ENCODE assay signal across 9 mouse cellular contexts in genomic region chr5:112655986-112656541, GRCm38 (mm10).
A peak's percentile ranks its signal among the peaks of the same experiment; 100 is the strongest.
DNase-seq lines count a peak whose midpoint lies in the region; ATAC-seq and TF ChIP-seq lines count a peak whose summit lies in the region.
"Had no signal": no experiment of that assay in that cellular context is flagged by ENCODE, and none has a peak within 500 bp of the region (broad histone marks: within the 10 kb centered on the region; RNA-seq: fewer than 3 reads in every experiment).

No protein-coding gene starts in this region.

- no peaks in the 10 kb centered on the region for H3K9me3 ChIP-seq in lung, embryonic 15.5 days
- no peaks in the 10 kb centered on the region for H3K9me3 ChIP-seq in lung, postnatal 0 days (ENCODE audit: low read length)
- no peaks in the 10 kb centered on the region for H3K9me3 ChIP-seq in forebrain, embryonic 15.5 days
- H3K9me3 ChIP-seq in limb, embryonic 13.5 days: no peaks in the 10 kb centered on the region
- H3K9me3 ChIP-seq: heart, embryonic 15.5 days had no signal

- H3K27me3 ChIP-seq in lung, embryonic 15.5 days: peaks cover 5% of the 10 kb centered on the region; the same call in 1 of the 2 replicates
- no peaks in the 10 kb centered on the region for H3K27me3 ChIP-seq in lung, postnatal 0 days (replicated peaks; ENCODE audit: insufficient read depth, low read length)
- H3K27me3 ChIP-seq in forebrain, embryonic 15.5 days: no peaks in the 10 kb centered on the region
- H3K27me3 ChIP-seq in limb, embryonic 13.5 days: peaks cover 34% of the 10 kb centered on the region

- no peak for DNase-seq in lung, postnatal 0 days (ENCODE audit: low spot score)
- DNase-seq in retina, postnatal 1 day: peak; percentile 34
- DNase-seq in thymus, postnatal 4 days: no peak
- no peak for DNase-seq in testis, postnatal 14 days (ENCODE audit: low spot score)
- DNase-seq: layer of hippocampus, postnatal 36 days had no signal

- TF ChIP-seq EP300 in lung, postnatal 0 days (IDR thresholded peaks at IDR 0.05): no peak

- H3K36me3 ChIP-seq in lung, embryonic 15.5 days: no peaks in the 10 kb centered on the region
- no peaks in the 10 kb centered on the region for H3K36me3 ChIP-seq in lung, postnatal 0 days (ENCODE audit: insufficient read depth, low read length)
- no peaks in the 10 kb centered on the region for H3K36me3 ChIP-seq in forebrain, embryonic 15.5 days
- no peaks in the 10 kb centered on the region for H3K36me3 ChIP-seq in limb, embryonic 13.5 days
- H3K36me3 ChIP-seq: heart, embryonic 15.5 days had no signal

- H3K27ac ChIP-seq in lung, embryonic 15.5 days: no peak overlapping the region
- no peak overlapping the region for H3K27ac ChIP-seq in lung, postnatal 0 days (ENCODE audit: low read length)
- H3K27ac ChIP-seq in forebrain, embryonic 15.5 days (replicated peaks): peak overlapping the region; percentile 35; the same call in 1 of the 2 replicates
- no peak overlapping the region for H3K27ac ChIP-seq in limb, embryonic 13.5 days
- H3K27ac ChIP-seq: heart, embryonic 15.5 days had no signal

- peak overlapping the region; percentile 34 for H3K4me2 ChIP-seq in lung, embryonic 15.5 days
- H3K4me2 ChIP-seq in lung, postnatal 0 days (replicated peaks; ENCODE audit: low read depth, low read length): no peak overlapping the region
- H3K4me2 ChIP-seq in forebrain, embryonic 15.5 days (replicated peaks): peak overlapping the region; percentile 46
- peak overlapping the region; percentile 56 for H3K4me2 ChIP-seq in limb, embryonic 13.5 days (replicated peaks)
- H3K4me2 ChIP-seq: heart, embryonic 15.5 days had no signal

- 3% methylated on average over 15 of the region's 15 CpGs for WGBS in lung, embryonic 15.5 days
- WGBS in lung, postnatal 0 days: 3% methylated on average over 14 of the region's 15 CpGs
- WGBS in forebrain, embryonic 15.5 days: under 1% methylated on average over 15 of the region's 15 CpGs
- 2% methylated on average over 15 of the region's 15 CpGs for WGBS in limb, embryonic 13.5 days

- no peak for TF ChIP-seq CTCF in lung, postnatal 0 days (IDR thresholded peaks at IDR 0.05)

- no peak for ATAC-seq in lung, embryonic 15.5 days (ENCODE audit: borderline replicate concordance, extremely low read depth, low FRiP score, low TSS enrichment)
- no peak for ATAC-seq in lung, postnatal 0 days
- peak; percentile 9; the same call in 1 of the 2 replicates for ATAC-seq in forebrain, embryonic 15.5 days (replicated peaks)
- no peak for ATAC-seq in limb, embryonic 13.5 days (ENCODE audit: low FRiP score, low read depth)

- peaks cover 14% of the 10 kb centered on the region for H3K4me1 ChIP-seq in lung, embryonic 15.5 days
- no peaks in the 10 kb centered on the region for H3K4me1 ChIP-seq in lung, postnatal 0 days (ENCODE audit: insufficient read depth, low read depth, low read length)
- peaks cover 33% of the 10 kb centered on the region for H3K4me1 ChIP-seq in forebrain, embryonic 15.5 days
- H3K4me1 ChIP-seq in limb, embryonic 13.5 days: peaks cover 20% of the 10 kb centered on the region
- H3K4me1 ChIP-seq: heart, embryonic 15.5 days had no signal

- no peak overlapping the region for H3K4me3 ChIP-seq in lung, embryonic 15.5 days
- H3K4me3 ChIP-seq in lung, postnatal 0 days (ENCODE audit: low read depth, low read length): no peak overlapping the region
- peak overlapping the region; percentile 27 for H3K4me3 ChIP-seq in forebrain, embryonic 15.5 days
- H3K4me3 ChIP-seq in limb, embryonic 13.5 days: peak overlapping the region; percentile 27
- H3K4me3 ChIP-seq: heart, embryonic 15.5 days had no signal

- H3K9ac ChIP-seq in lung, embryonic 15.5 days: no peak overlapping the region
- no peak overlapping the region for H3K9ac ChIP-seq in lung, postnatal 0 days (replicated peaks; ENCODE audit: low read depth)
- H3K9ac ChIP-seq in forebrain, embryonic 15.5 days (replicated peaks): peak overlapping the region; percentile 29
- H3K9ac ChIP-seq in limb, embryonic 13.5 days: no peak overlapping the region
- H3K9ac ChIP-seq: heart, embryonic 15.5 days had no signal

Comparison
In these comparisons a context has a peak if more than half of its experiments do, and no peak if none do; other contexts are left out.
1. H3K4me3 ChIP-seq: peak in forebrain, embryonic 15.5 days (single experiment) and limb, embryonic 13.5 days (single experiment); none in lung, embryonic 15.5 days (single experiment) and lung, postnatal 0 days (single experiment).